Mouse (Mus musculus): ENCODE data around the gene Barhl1. TPM values are rescaled to one million over a fixed set of nuclear protein-coding genes. Genes with fewer than 3 reads are reported as not detected.

Barhl1 gene
- polyA plus RNA-seq, 1 experiment from 2014 or later = not detected

DNA sequence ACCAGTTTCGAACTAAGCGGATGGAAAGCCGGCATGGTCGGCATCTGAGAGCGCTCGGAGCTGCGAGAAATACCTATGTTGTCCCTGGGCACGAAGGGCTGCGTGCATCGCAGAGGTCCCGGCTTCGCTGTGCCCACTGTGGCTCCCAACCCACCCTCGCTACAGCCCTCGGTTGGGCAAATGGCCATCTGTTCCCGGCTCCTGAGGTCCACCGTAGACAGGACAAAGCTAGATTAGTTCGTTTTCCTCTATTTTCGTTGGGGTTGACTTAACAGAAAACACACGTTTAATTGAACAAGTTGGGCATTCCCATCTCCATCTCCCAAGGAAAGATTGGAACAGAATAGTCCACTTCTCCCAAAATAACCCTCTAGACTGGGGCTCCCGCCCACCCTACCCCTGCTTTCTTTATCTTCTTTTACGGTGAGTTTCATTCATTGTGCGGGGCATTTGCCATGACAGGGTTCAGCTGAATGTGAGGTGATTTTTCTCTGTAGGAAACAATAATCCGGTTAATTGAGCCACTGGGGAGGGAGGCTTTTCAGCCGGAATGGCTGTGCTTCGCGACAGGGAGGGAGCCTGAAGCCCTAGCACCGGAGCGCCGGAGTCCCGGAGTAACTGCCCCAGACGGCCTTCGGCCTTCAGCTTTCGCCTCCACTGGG is 4.3 kb downstream of the Barhl1 start:
- no peak for DNase-seq (ENCODE audit: low spot score)

DNA sequence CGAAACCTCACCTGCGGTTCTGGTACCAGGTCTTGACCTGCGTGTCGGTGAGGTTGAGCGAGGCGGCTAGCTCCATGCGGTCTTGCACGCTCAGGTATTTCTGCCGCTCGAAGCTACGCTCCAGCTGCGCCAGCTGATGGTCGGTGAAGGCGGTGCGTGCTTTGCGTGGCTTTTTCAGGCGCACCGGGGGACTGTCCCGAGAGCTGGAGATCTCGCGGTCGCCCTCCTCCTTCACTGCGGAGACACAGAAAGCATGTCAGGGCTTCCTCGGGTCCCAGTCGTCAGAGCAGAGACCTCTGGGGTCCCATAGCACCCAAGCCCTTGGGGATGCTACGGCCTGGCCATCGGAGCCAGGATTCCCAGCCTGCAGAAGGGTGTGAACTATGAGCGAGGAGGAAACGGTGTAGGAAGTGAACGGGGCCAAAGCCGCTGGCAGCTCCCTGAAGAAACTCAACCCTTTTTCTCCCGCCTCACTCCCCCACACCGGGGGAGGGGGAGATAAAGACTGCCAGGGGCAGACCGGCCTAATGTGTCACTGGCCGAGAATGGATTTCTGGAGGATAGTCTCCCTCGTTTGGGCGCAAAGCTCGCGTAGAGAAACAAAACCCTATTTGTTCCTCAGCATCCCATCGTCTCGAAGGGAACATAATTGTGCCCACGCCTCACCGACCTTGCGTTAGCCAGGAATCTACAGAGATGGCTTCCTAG is 5.0 kb downstream of the Barhl1 start:
- DNase-seq (ENCODE audit: low spot score) = no peak

GRCm38 (mm10) chr2:28910877-28911276 is 5.6 kb downstream of the Barhl1 start:
- DNase-seq (ENCODE audit: low spot score) = no peak

GRCm38 (mm10) chr2:28909818-28910710 is 6.4 kb downstream of the Barhl1 start:
- no peak for DNase-seq (ENCODE audit: low spot score)

DNA sequence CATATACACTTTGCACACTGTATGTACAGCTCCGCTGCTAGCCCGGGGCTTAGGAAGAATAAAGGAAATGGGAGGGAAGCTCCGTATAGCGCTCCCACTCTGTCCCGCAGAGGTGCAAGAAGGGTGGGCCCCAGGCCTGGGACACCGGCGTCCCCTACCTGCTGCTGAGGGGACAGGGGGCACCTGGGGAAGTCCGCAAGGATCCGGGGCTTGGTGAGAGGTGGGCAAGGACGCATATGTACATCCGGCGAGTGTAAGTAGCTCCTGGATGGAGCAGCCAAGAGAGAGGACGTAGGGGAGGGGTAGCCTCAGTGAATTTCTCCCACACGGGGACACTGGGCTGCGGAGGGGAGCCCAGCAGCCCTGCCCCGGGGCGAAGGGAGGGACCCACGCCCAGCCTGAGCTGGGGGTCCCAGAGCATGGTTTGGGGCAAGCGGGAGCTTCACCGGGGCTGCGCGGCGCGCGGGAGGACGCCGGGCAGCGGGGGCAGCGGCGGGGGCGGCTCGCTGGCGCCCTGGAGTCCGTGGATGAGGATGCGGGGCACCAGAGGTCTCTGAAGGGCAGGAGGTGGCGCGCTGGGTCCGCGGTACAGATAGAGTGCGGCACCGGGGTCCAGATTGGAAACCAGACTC is 7.2 kb downstream of the Barhl1 start:
- no peak for DNase-seq (ENCODE audit: low spot score)

DNA sequence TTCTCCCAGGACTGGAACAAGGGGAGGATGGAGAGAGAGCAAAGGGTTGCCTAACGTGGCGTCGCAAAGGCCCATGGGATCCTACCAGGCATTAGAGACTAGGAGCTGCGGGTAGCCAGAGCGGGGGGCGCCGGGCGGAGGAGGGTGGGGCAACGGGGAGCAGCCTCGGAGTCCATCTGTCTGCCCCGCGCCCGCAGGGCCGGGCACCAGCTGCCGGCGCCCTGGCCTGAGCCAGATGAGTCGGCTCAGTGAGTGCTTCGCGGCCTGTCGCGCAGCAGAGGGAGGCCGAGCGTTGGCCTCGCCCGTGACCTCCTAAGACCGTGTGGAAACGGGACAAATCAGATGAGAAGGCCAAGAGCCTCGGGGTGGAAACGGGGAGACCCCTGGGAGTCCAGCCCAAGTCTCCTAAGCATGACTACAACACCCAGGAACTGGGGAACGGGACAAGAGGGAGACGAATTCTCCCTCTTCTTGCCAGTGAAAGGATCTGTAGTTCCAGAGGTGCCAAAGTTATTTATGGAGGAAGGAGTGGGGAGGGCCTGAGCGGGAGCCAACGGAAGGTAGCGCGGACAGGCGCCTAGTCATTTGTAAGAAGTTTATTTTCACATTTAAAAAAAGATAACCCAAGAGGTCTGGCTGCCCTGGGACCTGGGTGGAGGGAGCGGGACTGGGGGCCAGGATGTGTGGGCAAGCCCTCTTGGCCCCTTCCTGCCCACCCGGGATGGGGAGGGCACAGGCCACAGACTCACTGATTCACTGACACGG is 7.9 kb downstream of the Barhl1 start:
- DNase-seq (ENCODE audit: low spot score) = no peak

- no peak for DNase-seq (ENCODE audit: low spot score)
These were observed 8.6 kb downstream of the Barhl1 start for GRCm38 (mm10) chr2:28907691-28908388.

DNA sequence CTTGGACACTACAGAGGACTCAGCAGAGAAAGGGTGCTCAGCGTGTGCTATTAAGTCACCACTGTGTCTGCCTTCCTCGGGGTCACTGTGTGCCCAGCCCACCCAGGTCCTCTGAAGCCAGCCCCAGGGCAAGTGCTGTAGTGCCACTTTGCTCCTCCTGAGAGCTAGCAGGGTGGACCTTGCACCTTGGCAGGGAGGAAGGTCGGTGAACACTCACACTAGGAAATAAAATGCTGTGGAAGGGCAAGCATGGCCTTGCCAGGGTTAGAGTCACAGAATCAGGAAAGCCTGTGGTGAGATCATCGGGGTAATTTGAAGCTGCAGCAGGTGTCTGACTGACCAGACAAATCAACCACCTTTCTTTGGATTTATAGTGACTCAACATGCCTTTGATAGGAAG is 10.9 kb downstream of the Barhl1 start:
- no peak for DNase-seq (ENCODE audit: low spot score)

DNA sequence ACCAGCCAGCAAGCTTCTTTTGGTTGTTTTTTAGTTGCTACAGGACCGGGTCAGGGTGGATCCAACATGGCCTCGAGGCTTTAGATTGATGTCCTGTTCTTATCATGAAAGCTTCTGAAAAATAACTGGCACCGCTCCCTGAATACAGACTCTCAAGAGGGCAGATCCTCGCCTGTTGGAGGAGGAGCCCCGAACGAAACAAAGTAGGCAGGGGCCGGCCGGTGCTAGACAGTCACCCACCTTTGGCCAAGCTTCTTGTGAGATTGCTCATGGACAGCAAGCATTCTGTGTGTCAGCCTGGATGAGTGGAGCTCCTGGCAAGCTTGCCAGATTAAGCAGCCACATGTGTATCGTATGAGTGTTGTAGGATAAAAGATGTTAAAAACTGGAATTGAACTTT is 11.7 kb downstream of the Barhl1 start:
- no peak for DNase-seq (ENCODE audit: low spot score)

GRCm38 (mm10) chr2:28903871-28904270 is 12.6 kb downstream of the Barhl1 start:
- no peak for DNase-seq (ENCODE audit: low spot score)

GRCm38 (mm10) chr2:28902291-28902690 is 14.2 kb downstream of the Barhl1 start:
- no peak for DNase-seq (ENCODE audit: low spot score)

GRCm38 (mm10) chr2:28897340-28897899 is 19.0 kb downstream of the Barhl1 start:
- DNase-seq (ENCODE audit: low spot score) = no peak

DNA sequence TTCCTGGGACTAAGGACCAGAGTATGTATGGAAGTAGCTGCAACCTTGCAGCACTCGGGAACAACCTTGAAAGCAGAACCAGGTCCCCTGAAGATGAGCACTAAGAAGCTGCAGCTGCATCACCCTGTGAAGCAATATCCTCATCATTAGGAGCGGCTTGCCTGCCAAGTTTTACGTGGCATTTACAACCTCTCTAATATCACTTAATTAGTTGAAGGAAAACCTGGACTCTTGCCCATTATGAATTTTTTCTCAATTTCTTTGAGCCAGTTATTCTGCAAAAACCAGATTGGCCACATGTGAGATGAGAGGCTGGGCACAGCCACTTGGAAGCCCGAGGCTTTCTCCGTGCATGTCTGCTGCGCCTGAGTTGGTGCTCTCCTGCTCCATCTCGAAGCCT is 20.6 kb downstream of the Barhl1 start:
- no peak for DNase-seq (ENCODE audit: low spot score)

DNA sequence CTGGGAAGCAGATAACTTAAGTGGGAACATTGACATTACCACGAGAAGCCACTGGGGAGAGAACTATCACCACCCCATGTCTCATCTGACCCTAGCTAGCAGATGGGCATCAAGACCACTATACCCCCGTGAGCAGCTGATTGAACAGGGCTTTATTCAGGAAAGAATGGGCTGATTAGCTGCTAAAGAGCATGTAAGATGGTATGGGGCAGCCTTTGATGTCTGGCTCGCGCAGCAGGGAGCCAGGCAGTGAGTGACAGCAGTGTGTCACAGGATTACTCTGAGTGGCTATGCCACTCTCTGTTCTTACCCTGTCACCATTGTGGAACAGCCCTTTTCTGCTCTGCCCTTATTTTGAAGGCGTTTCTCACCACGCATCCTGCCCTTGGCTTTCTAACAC is 22.9 kb downstream of the Barhl1 start:
- DNase-seq (ENCODE audit: low spot score) = no peak

DNA sequence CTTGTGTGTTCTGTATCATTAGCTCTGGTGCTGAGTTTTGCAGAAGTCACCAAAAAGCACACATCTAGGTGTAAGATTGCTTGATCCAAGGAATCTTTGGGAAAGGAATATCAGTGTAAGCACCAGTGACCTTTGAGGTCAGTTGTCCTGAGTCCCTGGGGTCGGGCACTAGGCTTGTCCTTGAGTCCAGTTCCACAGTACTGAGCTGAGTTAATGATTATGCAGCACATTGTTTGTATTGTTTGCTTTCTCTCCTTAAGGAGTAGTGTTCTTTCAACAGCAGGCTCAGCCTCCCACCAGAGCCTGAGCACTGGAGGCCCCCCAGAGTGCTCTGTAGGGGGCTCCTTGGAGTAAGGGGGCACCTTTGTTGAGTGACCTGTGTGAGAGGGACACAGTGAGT is 23.7 kb downstream of the Barhl1 start:
- no peak for DNase-seq (ENCODE audit: low spot score)

DNA sequence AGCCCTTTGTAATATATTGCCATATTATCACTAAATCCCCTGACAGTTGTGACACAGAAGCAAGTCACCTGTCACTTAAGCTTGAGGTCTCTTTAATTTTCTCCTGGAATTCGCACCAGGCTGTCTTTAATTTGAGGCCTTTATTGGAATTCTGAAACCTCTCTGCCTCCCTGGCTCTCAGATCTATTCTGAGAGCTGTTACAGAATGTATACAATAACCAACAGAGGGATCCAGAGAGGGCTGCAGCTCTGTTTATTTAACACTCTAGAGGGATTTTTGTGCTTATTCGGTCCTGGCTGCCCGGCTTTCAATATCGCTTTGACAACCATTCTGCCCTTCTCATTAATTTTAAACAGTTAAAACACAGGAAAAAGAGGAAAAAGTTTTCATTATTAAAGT is 31.6 kb downstream of the Barhl1 start:
- no peak for DNase-seq (ENCODE audit: low spot score)

- DNase-seq (ENCODE audit: low spot score) = no peak
These were observed 33.5 kb downstream of the Barhl1 start for GRCm38 (mm10) chr2:28882826-28883485.

DNA sequence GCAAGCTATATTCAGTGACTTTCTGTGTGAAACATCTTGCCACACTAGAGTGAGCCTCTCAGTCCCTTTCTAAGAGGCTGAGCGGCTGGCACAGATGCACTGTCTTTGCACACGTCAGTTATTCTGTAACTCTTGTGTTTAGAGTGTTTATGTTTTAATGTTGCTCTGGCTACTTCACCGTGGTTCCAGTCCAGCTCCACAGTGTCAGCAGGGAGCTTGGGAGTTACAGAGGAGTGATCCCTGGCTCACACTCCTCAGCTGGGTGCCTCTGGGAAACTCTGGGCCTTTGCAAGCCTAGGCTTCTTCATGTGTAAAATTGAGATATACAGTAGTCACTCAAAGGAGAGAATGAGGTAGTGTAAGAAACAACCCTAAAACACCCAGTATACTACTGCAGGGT is 34.4 kb downstream of the Barhl1 start:
- no peak for DNase-seq (ENCODE audit: low spot score)

DNA sequence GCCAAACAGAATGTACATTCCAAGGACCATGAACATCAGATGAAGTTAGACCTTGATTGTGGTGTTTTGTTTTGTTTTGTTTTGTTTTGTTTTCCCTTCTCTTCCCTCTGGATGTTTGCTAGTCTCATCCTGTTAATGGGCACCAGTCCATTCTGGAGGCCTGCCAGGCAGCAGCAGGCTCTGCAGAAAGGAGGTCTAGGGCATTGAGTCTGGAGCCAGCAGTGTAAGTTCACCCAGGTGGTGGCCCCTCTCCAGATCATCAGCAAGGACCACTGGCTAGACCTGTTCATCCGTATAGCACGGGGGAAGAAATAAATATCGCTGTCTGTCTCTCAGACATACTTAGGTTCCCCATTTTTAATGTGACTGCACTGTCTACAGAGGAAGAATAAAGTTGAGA is 35.2 kb downstream of the Barhl1 start:
- DNase-seq (ENCODE audit: low spot score) = no peak

Data from thymus, postnatal 0 days (tissue).